Mouse (Mus musculus) thymus, adult 18-20 months (tissue): ENCODE data around the gene Map9.
"Not testable (repeated sequence)": the region's sequence is repeated elsewhere in the genome, so short reads cannot be mapped to it uniquely, and the experiment has no call there.

Experiments
- DNase-seq, 2 experiments: peaks; one replicate each; pipeline ENCODE4 v3.0.0; 2022; ENCODE audit warnings: mixed read lengths in 2 of 2

Map9 gene

GRCm38 (mm10) chr3:82412397-82412796, 54.6 kb downstream of the Map9 start:
- no peak for DNase-seq

- DNase-seq = no peak
Observed at GRCm38 (mm10) chr3:82417958-82418357, 60.1 kb downstream of the Map9 start.

DNA sequence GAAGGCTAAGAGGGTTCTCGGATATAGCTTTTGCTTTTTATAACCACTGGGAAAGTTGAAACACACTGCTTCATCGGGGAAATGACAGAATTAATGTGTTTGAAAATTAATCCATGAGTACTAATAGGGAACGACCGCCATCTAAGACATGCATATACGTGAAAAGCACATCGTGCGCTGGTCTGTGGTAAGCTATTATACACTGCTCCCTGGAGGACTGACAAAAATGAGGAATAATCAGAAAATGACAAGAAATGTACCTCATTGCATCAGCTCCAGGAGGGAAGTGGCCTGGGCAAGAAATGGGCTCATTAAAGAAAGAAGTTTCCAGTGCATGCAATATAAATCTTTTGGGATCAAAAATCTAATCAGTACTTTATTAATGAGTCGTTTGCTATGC, 77.5 kb downstream of the Map9 start:
- no peak for DNase-seq

- no peak for DNase-seq
Observed at GRCm38 (mm10) chr3:82440976-82441375, 83.1 kb downstream of the Map9 start.

DNA sequence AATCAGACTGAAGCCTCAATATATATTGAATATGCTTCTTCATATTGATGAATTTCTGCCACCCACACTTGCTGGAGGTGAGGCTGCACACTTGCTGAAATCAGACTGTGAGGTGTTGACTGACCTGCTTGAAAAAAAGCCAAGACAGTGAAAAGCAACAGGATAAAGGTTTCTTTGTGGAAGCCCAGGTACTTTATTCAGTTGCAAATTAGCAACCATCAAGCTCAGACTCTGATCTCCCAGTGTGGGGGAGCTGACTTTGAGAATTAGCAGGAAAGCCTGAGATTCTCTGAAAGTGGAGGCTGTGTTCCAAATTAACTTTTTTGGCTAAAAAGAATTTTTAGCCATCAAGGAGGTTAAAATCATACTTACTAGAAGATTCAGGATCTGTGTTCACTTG, 83.8 kb downstream of the Map9 start:
- not testable (repeated sequence) for DNase-seq
